Mouse (Mus musculus): Measurements from ENCODE around the gene Inafm2. TPM values are rescaled to one million over a fixed set of nuclear protein-coding genes. Genes with fewer than 3 reads are reported as not detected.

Gene Inafm2
- polyA plus RNA-seq, 1 experiment, result 18.1 TPM

GRCm38 (mm10) chr2:118702883-118703761, 42.4 kb upstream of the Inafm2 start:
- peak; percentile 61 for DNase-seq
- peak; percentile 32; the same call in 1 of the 2 replicates for TF ChIP-seq POLR2A (IDR thresholded peaks at IDR 0.05; ENCODE audit: borderline replicate concordance, extremely low read depth, low read depth, low read length)
- TF ChIP-seq CTCF (IDR thresholded peaks at IDR 0.05; ENCODE audit: insufficient read depth, low read length), result no peak
- Histone ChIP-seq H3K4me1 (ENCODE audit: control insufficient read depth, insufficient read depth, low read length) (peaks cover 8% of the 10 kb centered on the region), H3K4me3 (replicated peaks; ENCODE audit: extremely low read depth, low read depth, low read length) (peak overlapping the region; percentile 77)
- WGBS, result 1% methylated on average over 93 of the region's 93 CpGs

DNA sequence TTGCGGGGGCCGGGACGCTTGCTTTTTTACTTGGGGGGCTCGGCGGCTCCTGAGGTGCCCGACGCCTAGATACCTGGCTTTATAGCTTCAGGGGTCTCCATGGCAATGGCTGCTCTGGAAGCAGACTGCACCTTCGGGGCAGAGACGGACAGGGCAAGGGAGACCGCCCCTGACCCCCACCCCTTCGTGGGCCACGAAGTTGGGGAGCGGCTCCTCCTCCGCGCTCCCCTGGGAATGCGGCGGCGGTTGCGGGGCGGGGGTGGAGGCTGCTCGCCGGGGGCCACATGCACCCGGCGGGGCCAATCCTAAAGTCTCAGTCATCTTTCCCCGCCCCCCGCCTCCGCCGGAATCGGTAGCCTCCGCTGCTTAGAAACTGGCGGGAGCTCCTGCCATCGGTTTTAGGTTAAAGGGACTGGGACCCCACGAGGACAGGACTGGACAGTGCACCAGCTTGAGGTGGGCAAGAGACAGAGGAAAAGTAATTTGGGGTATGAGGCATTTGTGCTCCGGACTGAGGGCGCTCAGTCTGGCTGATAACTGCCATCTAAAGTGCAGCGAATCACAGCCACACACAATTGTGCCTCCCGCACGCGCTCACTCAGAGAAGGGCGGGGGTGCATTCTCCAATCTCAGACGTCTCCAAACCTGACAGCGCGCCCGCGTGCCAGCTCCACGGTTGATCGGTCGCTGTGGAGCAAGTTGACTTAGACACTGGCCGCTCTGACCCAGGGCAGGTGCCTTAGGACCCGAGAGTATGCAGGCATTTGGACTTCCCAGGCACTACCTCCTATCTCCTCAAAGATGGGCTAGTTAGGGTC, 41.4 kb upstream of the Inafm2 start, which contains the start of gene Ankrd63:
Gene Ankrd63 (minus strand): TSS at position 51 of the 818 bp plus-strand sequence.
- 3% methylated on average over 50 of the region's 50 CpGs for WGBS
- no peak for DNase-seq
- H3K4me3 ChIP-seq (replicated peaks; ENCODE audit: extremely low read depth, low read depth, low read length), result peak within 1 kb of the TSS; percentile 77

GRCm38 (mm10) chr2:118706436-118706835, 39.1 kb upstream of the Inafm2 start:
- Histone ChIP-seq H3K4me3 (replicated peaks; ENCODE audit: extremely low read depth, low read depth, low read length) (no peak overlapping the region), H3K4me1 (ENCODE audit: control insufficient read depth, insufficient read depth, low read length) (peaks cover 13% of the 10 kb centered on the region)
- 36% methylated on average over 6 of the region's 6 CpGs for WGBS
- TF ChIP-seq CTCF (IDR thresholded peaks at IDR 0.05; ENCODE audit: insufficient read depth, low read length) (no peak), POLR2A (IDR thresholded peaks at IDR 0.05; ENCODE audit: borderline replicate concordance, extremely low read depth, low read depth, low read length) (no peak)
- no peak for DNase-seq

More for the DNA sequence above, 41.4 kb upstream of the Inafm2 start, which contains the start of gene Ankrd63:
- TF ChIP-seq CTCF (IDR thresholded peaks at IDR 0.05; ENCODE audit: insufficient read depth, low read length) (no peak), POLR2A (IDR thresholded peaks at IDR 0.05; ENCODE audit: borderline replicate concordance, extremely low read depth, low read depth, low read length) (peak; percentile 45; the same call in 1 of the 2 replicates)
- H3K4me1 ChIP-seq (ENCODE audit: control insufficient read depth, insufficient read depth, low read length), result peaks cover 8% of the 10 kb centered on the region

- DNase-seq, result no peak
- H3K4me1 ChIP-seq (ENCODE audit: control insufficient read depth, insufficient read depth, low read length), result peaks cover 15% of the 10 kb centered on the region
- no peak for TF ChIP-seq POLR2A (IDR thresholded peaks at IDR 0.05; ENCODE audit: borderline replicate concordance, extremely low read depth, low read depth, low read length)
- no peak for TF ChIP-seq CTCF (IDR thresholded peaks at IDR 0.05; ENCODE audit: insufficient read depth, low read length)
- WGBS, result 43% methylated on average over 4 of the region's 4 CpGs
- H3K4me3 ChIP-seq (replicated peaks; ENCODE audit: extremely low read depth, low read depth, low read length), result no peak overlapping the region
These were observed 37.1 kb upstream of the Inafm2 start for GRCm38 (mm10) chr2:118708472-118708871.

DNA sequence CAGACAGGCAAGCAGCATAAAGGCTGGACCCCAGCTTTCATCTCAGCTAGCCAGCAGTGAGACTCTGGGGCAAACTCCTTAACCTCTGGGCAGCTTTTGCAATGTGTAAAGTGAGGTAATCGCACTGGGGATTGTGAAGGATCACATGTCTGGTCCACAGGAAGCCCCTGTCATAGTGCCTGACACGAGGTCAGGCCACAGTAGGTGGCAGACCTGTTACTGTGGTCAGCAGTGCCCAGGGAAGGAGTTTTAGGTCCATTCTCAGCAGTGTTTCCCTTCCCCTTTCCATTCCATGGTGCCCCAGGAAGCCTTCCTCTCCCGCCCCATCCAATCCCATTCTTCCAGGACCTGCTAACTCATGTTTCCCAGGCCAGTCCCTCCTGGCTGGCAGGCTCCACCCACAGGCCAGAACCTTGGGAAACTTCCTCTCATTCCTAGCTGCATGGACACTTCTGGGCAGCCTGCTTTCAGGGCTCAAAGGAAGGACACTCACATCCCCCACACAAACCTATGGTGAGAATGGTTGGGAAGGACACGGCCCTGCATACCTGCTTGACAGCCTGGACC, 35.8 kb upstream of the Inafm2 start:
- no peak for DNase-seq
- Histone ChIP-seq H3K4me3 (replicated peaks; ENCODE audit: extremely low read depth, low read depth, low read length) (no peak overlapping the region), H3K4me1 (ENCODE audit: control insufficient read depth, insufficient read depth, low read length) (peaks cover 10% of the 10 kb centered on the region)
- TF ChIP-seq CTCF (IDR thresholded peaks at IDR 0.05; ENCODE audit: insufficient read depth, low read length), result no peak
- TF ChIP-seq POLR2A (IDR thresholded peaks at IDR 0.05; ENCODE audit: borderline replicate concordance, extremely low read depth, low read depth, low read length), result no peak
- 52% methylated on average over 4 of the region's 4 CpGs for WGBS

GRCm38 (mm10) chr2:118711038-118711494, 34.5 kb upstream of the Inafm2 start:
- H3K4me1 ChIP-seq (ENCODE audit: control insufficient read depth, insufficient read depth, low read length), result peaks cover 10% of the 10 kb centered on the region
- DNase-seq, result peak; percentile 42

GRCm38 (mm10) chr2:118713631-118714030, 31.9 kb upstream of the Inafm2 start:
- DNase-seq, result no peak
- H3K4me3 ChIP-seq (replicated peaks; ENCODE audit: extremely low read depth, low read depth, low read length), result no peak overlapping the region
- peaks cover 10% of the 10 kb centered on the region for H3K4me1 ChIP-seq (ENCODE audit: control insufficient read depth, insufficient read depth, low read length)
- TF ChIP-seq POLR2A (IDR thresholded peaks at IDR 0.05; ENCODE audit: borderline replicate concordance, extremely low read depth, low read depth, low read length) (no peak), CTCF (IDR thresholded peaks at IDR 0.05; ENCODE audit: insufficient read depth, low read length) (no peak)
- 86% methylated on average over 6 of the region's 6 CpGs for WGBS

More at GRCm38 (mm10) chr2:118711038-118711494, 34.5 kb upstream of the Inafm2 start:
- TF ChIP-seq POLR2A (IDR thresholded peaks at IDR 0.05; ENCODE audit: borderline replicate concordance, extremely low read depth, low read depth, low read length), result peak; percentile 48; the same call in 1 of the 2 replicates
- no peak for TF ChIP-seq CTCF (IDR thresholded peaks at IDR 0.05; ENCODE audit: insufficient read depth, low read length)
- 5% methylated on average over 36 of the region's 36 CpGs for WGBS
- peak overlapping the region; percentile 9 for H3K4me3 ChIP-seq (replicated peaks; ENCODE audit: extremely low read depth, low read depth, low read length)

DNA sequence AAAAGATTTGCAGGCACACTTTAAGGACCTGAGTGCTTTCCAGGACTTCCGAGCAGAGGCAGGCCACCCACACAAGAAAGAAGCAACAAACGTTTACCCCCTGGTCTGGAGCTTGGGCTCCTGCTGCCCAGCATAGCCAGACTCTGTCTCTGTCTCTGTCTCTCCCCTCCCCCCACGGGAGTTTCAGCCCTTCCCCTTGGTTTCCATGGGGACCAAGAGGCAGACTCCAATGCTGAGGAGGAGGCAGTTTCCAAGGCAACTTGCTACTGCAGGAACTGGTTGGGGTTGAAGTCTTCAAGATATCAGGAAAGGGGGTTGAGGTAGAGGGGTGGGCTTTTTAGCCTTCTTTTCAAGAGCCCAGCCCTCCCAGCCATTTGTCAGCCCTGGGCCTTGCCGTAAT, 31.3 kb upstream of the Inafm2 start:
- 52% methylated on average over 4 of the region's 4 CpGs for WGBS
- TF ChIP-seq POLR2A (IDR thresholded peaks at IDR 0.05; ENCODE audit: borderline replicate concordance, extremely low read depth, low read depth, low read length), result no peak
- no peak for TF ChIP-seq CTCF (IDR thresholded peaks at IDR 0.05; ENCODE audit: insufficient read depth, low read length)
- DNase-seq, result no peak
- Histone ChIP-seq H3K4me1 (ENCODE audit: control insufficient read depth, insufficient read depth, low read length) (peaks cover 10% of the 10 kb centered on the region), H3K4me3 (replicated peaks; ENCODE audit: extremely low read depth, low read depth, low read length) (no peak overlapping the region)

- H3K4me1 ChIP-seq (ENCODE audit: control insufficient read depth, insufficient read depth, low read length), result peaks cover 3% of the 10 kb centered on the region; the same call in 1 of the 2 replicates
- 75% methylated on average over 5 of the region's 5 CpGs for WGBS
- no peak for TF ChIP-seq CTCF (IDR thresholded peaks at IDR 0.05; ENCODE audit: insufficient read depth, low read length)
- TF ChIP-seq POLR2A (IDR thresholded peaks at IDR 0.05; ENCODE audit: borderline replicate concordance, extremely low read depth, low read depth, low read length), result no peak
- no peak overlapping the region for H3K4me3 ChIP-seq (replicated peaks; ENCODE audit: extremely low read depth, low read depth, low read length)
- DNase-seq, result no peak
These were observed 28.9 kb upstream of the Inafm2 start for GRCm38 (mm10) chr2:118716677-118717076.
